Mouse (Mus musculus): ENCODE results near the gene Tmem132c.

Gene Tmem132c

DNA sequence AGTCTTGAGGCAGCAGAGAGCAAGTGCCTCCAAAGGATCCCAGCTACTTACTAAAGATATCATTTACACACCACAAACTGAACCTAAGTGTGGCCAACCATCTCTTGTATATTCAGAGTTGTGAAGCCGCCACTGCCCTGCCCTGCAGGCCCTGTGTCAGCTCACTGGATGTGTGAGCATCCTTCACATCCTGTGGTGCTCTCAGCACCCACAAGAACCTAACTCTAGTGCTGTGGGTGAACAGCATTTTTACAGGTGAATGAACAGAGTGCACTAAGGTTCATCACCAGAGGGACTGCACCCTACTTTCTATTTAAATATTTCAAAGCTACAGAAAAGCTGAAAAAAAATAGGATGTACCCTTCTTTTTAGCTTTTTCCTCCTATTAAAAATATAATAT, 370.3 kb downstream of the Tmem132c start:
- DNase-seq, result no peak

DNA sequence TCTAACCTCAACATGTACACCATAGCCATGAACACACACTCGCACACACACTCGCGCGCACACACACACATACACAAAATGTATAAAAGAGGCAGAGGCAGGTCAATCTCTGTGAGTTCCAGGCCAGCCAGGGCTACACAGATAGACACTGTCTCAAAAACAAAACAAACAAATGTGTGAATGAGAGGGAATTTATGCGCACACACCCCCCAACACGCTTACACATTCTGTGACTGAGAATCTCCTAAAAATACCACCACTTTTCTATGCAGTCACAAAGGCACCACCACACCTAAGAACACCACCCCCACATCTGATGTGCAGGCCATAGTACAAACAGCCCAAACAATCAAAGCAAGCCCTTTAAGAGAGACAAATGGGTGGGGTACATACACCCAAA, 370.8 kb downstream of the Tmem132c start:
- DNase-seq, result no peak
